Mouse (Mus musculus) heart, postnatal 0 days (tissue): ENCODE measurements around the gene Fv1.
"Not testable (repeated sequence)": the region's sequence is repeated elsewhere in the genome, so short reads cannot be mapped to it uniquely, and the experiment has no call there.

Source experiments
- CTCF ChIP-seq: IDR thresholded peaks from 2 replicates; pipeline ENCODE4 v1.5.1; 2016; ENCODE audit warnings: antibody characterized with exemption, control low read depth, low read depth
- EP300 ChIP-seq: IDR thresholded peaks from 2 replicates; pipeline ENCODE4 v1.6.1; 2016; ENCODE audit warnings: antibody characterized with exemption, low read depth

- not testable (repeated sequence) for TF ChIP-seq CTCF, EP300
Observed at GRCm38 (mm10) chr4:147821414-147821813, 47.4 kb upstream of the Fv1 start.
